Mouse (Mus musculus) left cerebral cortex, adult 18-20 months (tissue): ENCODE data around the gene Zfp467. TPM values are rescaled to one million over a fixed set of nuclear protein-coding genes. Genes with fewer than 3 reads are reported as not detected.

Experiments used
- DNase-seq, 2 experiments: peaks; one replicate each; pipeline ENCODE4 v3.0.0; 2021 to 2022; ENCODE audit warnings: low spot score in 2 of 2, mixed read lengths in 1 of 2
- microRNA-seq, 2 experiments: library from miRNA; unstranded; fragments of <30 nt; microRNA quantifications; one replicate each; pipeline ENCODE4 v1.2.0; 2021
- total RNA-seq, 2 experiments: library from RNA; stranded (reverse); gene quantifications; 2 replicates each; pipeline ENCODE4 v1.2.3; 2021

The Zfp467 gene
- total RNA-seq, 2 experiments from 2014 or later, result 30.9 to 31.6 TPM

DNA sequence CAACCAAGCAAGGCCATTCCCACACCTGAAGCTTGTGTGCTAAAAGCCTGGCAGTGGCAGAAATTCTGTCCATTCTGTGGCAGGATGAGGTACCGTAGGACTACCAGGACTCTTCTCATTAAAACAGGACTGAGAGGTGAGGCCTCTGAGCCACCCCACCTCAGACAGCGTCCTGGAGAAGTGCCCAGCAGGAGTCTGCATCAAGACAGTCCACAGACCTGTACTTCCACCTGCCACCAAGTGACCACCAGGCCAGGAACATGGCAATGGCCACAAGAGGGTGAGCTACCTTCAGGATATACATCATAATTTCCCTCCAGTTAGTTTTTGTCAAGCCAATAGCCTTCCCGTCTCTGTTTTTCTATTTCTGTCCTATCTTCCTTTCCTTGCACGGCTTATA is 33.5 kb downstream of the Zfp467 start:
- DNase-seq, result no peak

GRCm38 (mm10) chr6:48411193-48412092 is 34.2 kb downstream of the Zfp467 start:
- DNase-seq, result peak in 1 of 2 experiments; percentile 1

DNA sequence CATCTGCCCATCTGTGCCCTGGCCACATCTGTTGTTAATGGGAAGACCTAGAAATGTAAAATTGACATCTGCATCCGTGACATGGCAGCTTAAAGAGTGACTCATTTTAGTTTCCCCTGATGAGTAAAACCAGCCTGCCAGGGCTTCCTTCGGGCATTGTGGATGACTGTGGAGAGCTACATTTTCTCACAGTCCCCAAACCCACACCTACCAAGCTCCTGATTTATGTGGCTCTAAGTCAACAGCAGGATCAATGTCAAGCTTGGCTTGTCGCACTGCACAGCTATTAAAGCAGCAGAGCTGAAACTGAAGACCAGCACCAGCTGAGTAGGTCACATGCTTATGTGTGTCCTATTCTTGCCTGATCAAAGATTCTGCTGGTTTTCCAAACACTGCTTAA is 35.1 kb downstream of the Zfp467 start:
- DNase-seq, result peak in 1 of 2 experiments; percentile 0

DNA sequence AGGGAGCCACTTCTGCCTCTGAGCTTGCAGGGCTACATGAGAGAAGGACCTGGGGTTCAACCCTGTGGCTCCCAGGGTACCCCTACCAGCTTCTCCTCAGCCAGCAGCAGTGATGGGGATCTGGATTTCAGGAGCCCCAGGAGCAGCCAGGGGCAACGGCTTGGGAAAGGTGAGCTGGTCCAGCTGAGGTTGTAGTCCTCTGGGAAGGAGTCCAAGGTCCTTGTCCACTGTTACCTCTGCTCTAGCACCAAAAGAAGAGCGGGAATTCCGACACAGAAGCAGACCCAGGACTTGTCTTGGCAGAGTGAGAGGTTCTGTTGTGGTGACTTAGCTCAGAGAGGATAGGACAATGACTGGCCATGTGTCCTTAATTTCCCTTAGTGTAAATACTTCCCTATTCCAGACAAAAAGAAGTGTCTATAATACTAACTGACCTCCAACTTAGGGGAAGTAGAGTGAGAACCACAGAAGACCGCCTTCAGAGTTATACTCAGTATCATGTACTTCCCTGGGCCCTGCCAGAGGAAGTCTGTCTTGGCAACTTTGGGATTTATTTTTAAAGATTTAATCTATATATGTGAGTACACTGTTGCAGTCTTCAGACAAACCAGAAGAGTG is 35.8 kb downstream of the Zfp467 start:
- DNase-seq, result no peak

DNA sequence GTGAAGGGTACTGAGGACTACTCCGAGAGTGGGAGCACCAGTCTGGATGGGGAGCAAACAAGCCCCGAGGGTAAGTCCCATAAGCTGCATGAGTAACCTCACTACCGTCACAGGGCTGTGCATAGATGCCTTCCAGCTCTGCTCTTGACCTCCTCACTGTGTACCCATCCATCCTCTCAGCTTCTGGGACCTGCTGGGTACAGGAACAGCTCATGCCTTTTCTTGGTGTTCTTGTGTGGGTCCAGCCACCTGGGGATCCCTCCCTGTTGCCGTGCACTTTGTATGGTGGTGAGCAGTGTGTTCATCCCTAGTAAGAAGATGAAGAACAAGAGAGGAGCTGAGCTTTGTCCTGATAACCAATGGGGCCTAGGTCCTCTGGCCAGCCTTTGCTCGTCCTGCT is 41.6 kb downstream of the Zfp467 start:
- no peak for DNase-seq

GRCm38 (mm10) chr6:48399906-48400305 is 45.7 kb downstream of the Zfp467 start:
- DNase-seq, result no peak

DNA sequence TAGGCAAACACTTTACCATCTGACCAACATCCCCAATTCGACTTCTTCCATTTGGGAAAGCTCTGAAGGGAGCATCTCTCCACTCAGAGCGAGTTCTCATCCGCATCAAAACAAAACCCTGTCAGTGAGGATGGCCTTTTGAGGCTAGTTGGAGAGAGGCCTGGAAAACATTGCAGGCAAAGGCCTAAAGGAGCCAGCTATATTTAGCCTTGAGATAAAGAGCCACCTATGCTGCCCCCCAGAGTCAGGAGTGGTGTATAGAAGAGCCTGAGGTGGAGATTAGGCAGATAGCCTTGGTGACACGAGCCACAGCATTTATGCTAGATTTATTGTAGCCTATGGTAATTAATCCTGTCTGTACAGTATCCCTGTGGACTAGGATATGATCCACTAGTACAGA is 48.3 kb downstream of the Zfp467 start:
- DNase-seq, result no peak

DNA sequence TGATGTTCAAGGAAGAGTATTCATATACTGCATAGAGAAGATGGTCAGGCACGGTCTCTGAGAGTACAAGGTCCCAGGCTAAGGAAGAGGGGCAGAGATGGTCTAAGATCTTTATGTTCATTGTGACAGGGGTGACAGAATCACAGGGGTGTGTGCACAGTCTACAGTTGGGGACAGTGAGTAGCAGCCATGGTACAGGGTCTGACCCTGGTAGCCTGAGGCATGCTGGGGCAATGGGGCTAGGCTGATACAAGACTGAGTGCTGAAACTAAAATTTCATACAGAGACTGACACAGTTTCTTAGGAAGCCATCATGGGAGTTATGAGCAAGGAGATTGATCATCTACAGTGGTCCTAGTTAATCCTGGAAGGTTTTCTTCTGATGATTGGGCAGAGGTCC is 48.9 kb downstream of the Zfp467 start:
- DNase-seq, result no peak

DNA sequence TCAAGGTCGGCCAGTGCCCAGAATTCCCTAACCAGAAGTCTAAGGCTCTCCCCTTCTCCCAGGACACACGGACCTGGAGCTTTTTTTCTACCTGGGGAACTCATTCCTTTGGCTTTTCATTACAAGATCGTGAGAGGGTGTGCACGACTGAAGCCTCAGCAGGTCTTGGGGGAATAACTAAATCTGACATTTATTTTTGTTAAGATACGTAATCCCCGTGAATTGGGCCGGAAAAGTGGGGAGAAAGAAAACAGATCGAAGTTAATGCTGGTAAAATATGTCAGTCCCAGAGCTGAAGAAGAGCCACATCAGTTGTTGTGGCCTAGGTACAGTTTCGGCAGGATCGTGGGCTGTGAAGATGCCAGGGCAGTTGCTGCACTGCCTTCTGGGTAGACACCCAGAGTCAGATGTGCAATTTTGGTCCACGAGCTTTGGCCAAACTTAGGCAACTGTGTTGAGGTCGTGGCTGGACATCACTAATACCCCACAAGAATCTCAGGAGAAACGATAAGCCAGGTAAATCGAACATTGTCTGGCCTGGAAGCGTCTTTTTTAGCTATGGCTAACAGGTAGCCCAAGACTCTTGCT is 49.5 kb downstream of the Zfp467 start:
- DNase-seq, result no peak

DNA sequence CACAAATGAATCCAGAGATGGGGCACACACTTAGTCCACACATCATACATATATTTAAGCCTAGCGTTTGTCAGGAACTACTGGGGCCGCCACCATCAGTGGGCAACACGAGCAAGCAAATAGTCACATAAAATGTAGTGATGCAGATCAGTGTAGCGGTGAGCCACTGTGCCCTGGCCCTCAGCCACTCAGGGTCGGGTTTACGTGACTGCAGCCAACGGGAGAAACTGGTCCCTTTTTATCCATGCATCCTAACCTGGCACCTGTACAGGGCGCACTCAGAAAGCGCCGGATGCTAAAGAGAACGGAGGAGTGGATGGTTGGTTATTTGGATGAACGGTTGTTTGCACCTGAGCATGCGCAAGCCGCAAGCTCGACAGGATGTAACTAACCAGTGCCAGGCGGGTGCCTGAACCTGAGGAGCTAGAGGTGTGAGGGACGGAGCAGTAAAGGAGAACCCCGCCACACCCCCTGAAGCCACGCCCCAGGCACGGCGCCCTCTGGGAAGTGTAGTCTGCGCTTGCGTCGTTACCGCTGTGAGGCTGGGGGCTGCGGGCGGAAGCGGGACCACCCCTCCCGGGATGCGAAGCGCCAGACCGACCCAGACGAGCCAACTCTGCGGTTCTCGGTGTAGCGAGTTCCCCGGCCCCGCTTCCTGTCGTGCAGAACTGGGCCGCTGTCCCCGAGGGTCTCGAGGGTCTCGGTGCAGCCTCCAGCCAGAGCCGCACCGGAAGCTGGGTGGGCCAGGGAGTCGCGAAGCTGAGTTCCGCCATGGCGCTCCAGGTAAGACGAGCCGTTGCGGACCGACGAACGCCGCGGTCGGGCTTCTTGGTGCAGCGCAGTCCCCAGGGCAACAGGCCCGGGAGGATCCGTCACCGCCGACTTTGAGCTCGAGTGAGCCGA is 50.3 kb downstream of the Zfp467 start, which contains the start of gene Krba1:
Gene Krba1 (plus strand): TSS at position 482 of the 903 bp plus-strand sequence.
- DNase-seq, result peak; percentile 81 to 86

GRCm38 (mm10) chr6:48393811-48394210 is 51.8 kb downstream of the Zfp467 start:
- DNase-seq, result no peak

GRCm38 (mm10) chr6:48388221-48388620 is 57.4 kb downstream of the Zfp467 start:
- no peak for DNase-seq

Small RNA genes within 50 kb of the gene (microRNA-seq; reads per million reads assigned to microRNA genes)
- gene Gm24325, result 0 reads per million in 2 experiments

Other genes with a start within 250 kb of the Zfp467 start
- 10 to 100 TPM; 45.9 to 47.5 TPM for gene Krba1, start 50.2 kb downstream of the Zfp467 start, total RNA-seq
- 1 to 10 TPM in 1 of 2 experiments, under 1 TPM in 1; 0.16 to 1.1 TPM for gene Sspo, start 2.4 kb upstream of the Zfp467 start, total RNA-seq
- 100 to 1,000 TPM; 423 to 437 TPM for gene Atp6v0e2, start 91.8 kb upstream of the Zfp467 start, total RNA-seq
- gene Lrrc61, start 109.0 kb upstream of the Zfp467 start, total RNA-seq, result 10 to 100 TPM; 35.4 to 40.3 TPM
- 10 to 100 TPM; 12.0 to 14.4 TPM for gene Rarres2, start 127.0 kb upstream of the Zfp467 start, total RNA-seq
- gene Gm45021, start 143.8 kb upstream of the Zfp467 start, total RNA-seq, result not detected
- gene Repin1, start 148.1 kb upstream of the Zfp467 start, total RNA-seq, result 10 to 100 TPM; 55.0 to 58.6 TPM
- gene Gm44965, start 148.1 kb upstream of the Zfp467 start, total RNA-seq, result not detected
- 1 to 10 TPM; 6.0 to 8.1 TPM for gene Zfp775, start 156.2 kb upstream of the Zfp467 start, total RNA-seq
- gene AI854703, start 180.9 kb upstream of the Zfp467 start, total RNA-seq, result 10 to 100 TPM; 15.9 to 16.0 TPM
- under 1 TPM; 0.91 to 0.93 TPM for gene Gimap8, start 201.4 kb upstream of the Zfp467 start, total RNA-seq
- under 1 TPM; 0.70 to 0.80 TPM for gene Gimap9, start 230.3 kb upstream of the Zfp467 start, total RNA-seq
- under 1 TPM; 0.28 to 0.75 TPM for gene Gimap4, start 238.7 kb upstream of the Zfp467 start, total RNA-seq